Mouse (Mus musculus): Measurements from ENCODE around the gene Fgfr3. TPM values are rescaled to one million over a fixed set of nuclear protein-coding genes. Genes with fewer than 3 reads are reported as not detected.

Gene Fgfr3
- polyA plus RNA-seq, 1 experiment, result 1.0 TPM

GRCm38 (mm10) chr5:33705612-33706349, 15.7 kb upstream of the Fgfr3 start:
- H3ac ChIP-seq (ENCODE audit: control insufficient read depth, insufficient read length, low read depth), result no peak overlapping the region
- H3K27me3 ChIP-seq (ENCODE audit: control insufficient read depth, insufficient read depth, insufficient read length), result peaks cover 64% of the 10 kb centered on the region
- H3K79me2 ChIP-seq (ENCODE audit: control insufficient read depth, insufficient read depth), result no peaks in the 10 kb centered on the region
- no peaks in the 10 kb centered on the region for H3K36me3 ChIP-seq (ENCODE audit: control insufficient read depth, insufficient read depth)
- H3K4me3 ChIP-seq (ENCODE audit: insufficient read depth, poor library complexity, severe bottlenecking), result no peak overlapping the region
- TF ChIP-seq USF1 (IDR thresholded peaks at IDR 0.05; ENCODE audit: low read depth) (no peak), FOSL1 (IDR thresholded peaks at IDR 0.05; ENCODE audit: insufficient read depth, low read length, poor library complexity, severe bottlenecking) (no peak), CTCF (IDR thresholded peaks at IDR 0.05; ENCODE audit: control insufficient read depth, insufficient read depth, insufficient read length) (no peak), MYOD1 (IDR thresholded peaks at IDR 0.05; ENCODE audit: control insufficient read depth, insufficient read length, low read depth) (no peak), CEBPB (IDR thresholded peaks at IDR 0.05; ENCODE audit: low read depth) (no peak), MAX (IDR thresholded peaks at IDR 0.05) (no peak), MYOG (IDR thresholded peaks at IDR 0.05; ENCODE audit: control insufficient read depth, extremely low read depth, insufficient read length) (no peak)
- H3K79me3 ChIP-seq (ENCODE audit: low read depth), result no peaks in the 10 kb centered on the region

GRCm38 (mm10) chr5:33706350-33706629, 15.2 kb upstream of the Fgfr3 start:
- H3K79me2 ChIP-seq (ENCODE audit: control insufficient read depth, insufficient read depth), result no peaks in the 10 kb centered on the region
- H3ac ChIP-seq (ENCODE audit: control insufficient read depth, insufficient read length, low read depth), result no peak overlapping the region
- H3K4me3 ChIP-seq (ENCODE audit: insufficient read depth, poor library complexity, severe bottlenecking), result no peak overlapping the region
- H3K27me3 ChIP-seq (ENCODE audit: control insufficient read depth, insufficient read depth, insufficient read length), result peaks cover 60% of the 10 kb centered on the region
- TF ChIP-seq CEBPB (IDR thresholded peaks at IDR 0.05; ENCODE audit: low read depth), result no peak
- H3K36me3 ChIP-seq (ENCODE audit: control insufficient read depth, insufficient read depth), result no peaks in the 10 kb centered on the region
- no peaks in the 10 kb centered on the region for H3K79me3 ChIP-seq (ENCODE audit: low read depth)

- H3K79me2 ChIP-seq (ENCODE audit: control insufficient read depth, insufficient read depth), result no peaks in the 10 kb centered on the region
- H3K79me3 ChIP-seq (ENCODE audit: low read depth), result no peaks in the 10 kb centered on the region
- no peak overlapping the region for H3K4me3 ChIP-seq (ENCODE audit: insufficient read depth, poor library complexity, severe bottlenecking)
- H3K27me3 ChIP-seq (ENCODE audit: control insufficient read depth, insufficient read depth, insufficient read length), result peaks cover 54% of the 10 kb centered on the region
- H3K36me3 ChIP-seq (ENCODE audit: control insufficient read depth, insufficient read depth), result no peaks in the 10 kb centered on the region
- no peak overlapping the region for H3ac ChIP-seq (ENCODE audit: control insufficient read depth, insufficient read length, low read depth)
- TF ChIP-seq CTCF (IDR thresholded peaks at IDR 0.05; ENCODE audit: control insufficient read depth, insufficient read depth, insufficient read length) (no peak), MYOG (IDR thresholded peaks at IDR 0.05; ENCODE audit: control insufficient read depth, extremely low read depth, insufficient read length) (no peak), MAX (IDR thresholded peaks at IDR 0.05) (no peak), USF1 (IDR thresholded peaks at IDR 0.05; ENCODE audit: low read depth) (no peak), FOSL1 (IDR thresholded peaks at IDR 0.05; ENCODE audit: insufficient read depth, low read length, poor library complexity, severe bottlenecking) (no peak), CEBPB (IDR thresholded peaks at IDR 0.05; ENCODE audit: low read depth) (no peak), MYOD1 (IDR thresholded peaks at IDR 0.05; ENCODE audit: control insufficient read depth, insufficient read length, low read depth) (no peak)
These were observed 14.3 kb upstream of the Fgfr3 start for GRCm38 (mm10) chr5:33707163-33707562.

- Histone ChIP-seq H3K4me3 (ENCODE audit: insufficient read depth, poor library complexity, severe bottlenecking) (no peak overlapping the region), H3ac (ENCODE audit: control insufficient read depth, insufficient read length, low read depth) (no peak overlapping the region), H3K79me2 (ENCODE audit: control insufficient read depth, insufficient read depth) (no peaks in the 10 kb centered on the region), H3K36me3 (ENCODE audit: control insufficient read depth, insufficient read depth) (no peaks in the 10 kb centered on the region), H3K79me3 (ENCODE audit: low read depth) (no peaks in the 10 kb centered on the region), H3K27me3 (ENCODE audit: control insufficient read depth, insufficient read depth, insufficient read length) (peaks cover 54% of the 10 kb centered on the region)
- no peak for TF ChIP-seq MAX (IDR thresholded peaks at IDR 0.05)
- no peak for TF ChIP-seq USF1 (IDR thresholded peaks at IDR 0.05; ENCODE audit: low read depth)
- TF ChIP-seq CEBPB (IDR thresholded peaks at IDR 0.05; ENCODE audit: low read depth), result no peak
- TF ChIP-seq CTCF (IDR thresholded peaks at IDR 0.05; ENCODE audit: control insufficient read depth, insufficient read depth, insufficient read length), result no peak
- TF ChIP-seq MYOG (IDR thresholded peaks at IDR 0.05; ENCODE audit: control insufficient read depth, extremely low read depth, insufficient read length), result no peak
These were observed 12.4 kb upstream of the Fgfr3 start for GRCm38 (mm10) chr5:33709037-33709436.

- Histone ChIP-seq H3K79me2 (ENCODE audit: control insufficient read depth, insufficient read depth) (no peaks in the 10 kb centered on the region), H3K79me3 (ENCODE audit: low read depth) (no peaks in the 10 kb centered on the region), H3K27me3 (ENCODE audit: control insufficient read depth, insufficient read depth, insufficient read length) (peaks cover 24% of the 10 kb centered on the region), H3ac (ENCODE audit: control insufficient read depth, insufficient read length, low read depth) (no peak overlapping the region), H3K36me3 (ENCODE audit: control insufficient read depth, insufficient read depth) (no peaks in the 10 kb centered on the region), H3K4me3 (ENCODE audit: insufficient read depth, poor library complexity, severe bottlenecking) (no peak overlapping the region)
- TF ChIP-seq FOSL1 (IDR thresholded peaks at IDR 0.05; ENCODE audit: insufficient read depth, low read length, poor library complexity, severe bottlenecking), result no peak
- no peak for TF ChIP-seq CEBPB (IDR thresholded peaks at IDR 0.05; ENCODE audit: low read depth)
- TF ChIP-seq MYOG (IDR thresholded peaks at IDR 0.05; ENCODE audit: control insufficient read depth, extremely low read depth, insufficient read length), result no peak
- no peak for TF ChIP-seq CTCF (IDR thresholded peaks at IDR 0.05; ENCODE audit: control insufficient read depth, insufficient read depth, insufficient read length)
- no peak for TF ChIP-seq USF1 (IDR thresholded peaks at IDR 0.05; ENCODE audit: low read depth)
- TF ChIP-seq MAX (IDR thresholded peaks at IDR 0.05), result no peak
- no peak for TF ChIP-seq MYOD1 (IDR thresholded peaks at IDR 0.05; ENCODE audit: control insufficient read depth, insufficient read length, low read depth)
These were observed 8.9 kb upstream of the Fgfr3 start for GRCm38 (mm10) chr5:33712550-33712949.

- no peak overlapping the region for H3ac ChIP-seq (ENCODE audit: control insufficient read depth, insufficient read length, low read depth)
- no peaks in the 10 kb centered on the region for H3K79me2 ChIP-seq (ENCODE audit: control insufficient read depth, insufficient read depth)
- no peaks in the 10 kb centered on the region for H3K79me3 ChIP-seq (ENCODE audit: low read depth)
- H3K4me3 ChIP-seq (ENCODE audit: insufficient read depth, poor library complexity, severe bottlenecking), result no peak overlapping the region
- H3K27me3 ChIP-seq (ENCODE audit: control insufficient read depth, insufficient read depth, insufficient read length), result peaks cover 19% of the 10 kb centered on the region
- H3K36me3 ChIP-seq (ENCODE audit: control insufficient read depth, insufficient read depth), result no peaks in the 10 kb centered on the region
- TF ChIP-seq MAX (IDR thresholded peaks at IDR 0.05) (no peak), USF1 (IDR thresholded peaks at IDR 0.05; ENCODE audit: low read depth) (no peak), MYOD1 (IDR thresholded peaks at IDR 0.05; ENCODE audit: control insufficient read depth, insufficient read length, low read depth) (no peak), MYOG (IDR thresholded peaks at IDR 0.05; ENCODE audit: control insufficient read depth, extremely low read depth, insufficient read length) (no peak), FOSL1 (IDR thresholded peaks at IDR 0.05; ENCODE audit: insufficient read depth, low read length, poor library complexity, severe bottlenecking) (no peak), CEBPB (IDR thresholded peaks at IDR 0.05; ENCODE audit: low read depth) (no peak), CTCF (IDR thresholded peaks at IDR 0.05; ENCODE audit: control insufficient read depth, insufficient read depth, insufficient read length) (no peak)
These were observed 6.3 kb upstream of the Fgfr3 start for GRCm38 (mm10) chr5:33715182-33715581.
